Mouse (Mus musculus) small intestine, adult 2 months (tissue): ENCODE results near the gene H2afy2.

Source experiments
- CTCF ChIP-seq: fragments of 200-500 bp; IDR thresholded peaks from 2 replicates; pipeline ENCODE4 v1.5.1; 2012; ENCODE audit warnings: low read depth, mild to moderate bottlenecking, control low read depth, inconsistent platforms, low read length, moderate library complexity, mixed read lengths; ENCODE audit not compliant: insufficient replicate concordance, insufficient read length; ENCODE audit errors: extremely low read depth
- POLR2A ChIP-seq: fragments of 200-500 bp; IDR thresholded peaks from 2 replicates; pipeline ENCODE4 v1.6.1; 2012; ENCODE audit warnings: low read depth, mild to moderate bottlenecking, control low read depth, inconsistent platforms, low read length, moderate library complexity

DNA sequence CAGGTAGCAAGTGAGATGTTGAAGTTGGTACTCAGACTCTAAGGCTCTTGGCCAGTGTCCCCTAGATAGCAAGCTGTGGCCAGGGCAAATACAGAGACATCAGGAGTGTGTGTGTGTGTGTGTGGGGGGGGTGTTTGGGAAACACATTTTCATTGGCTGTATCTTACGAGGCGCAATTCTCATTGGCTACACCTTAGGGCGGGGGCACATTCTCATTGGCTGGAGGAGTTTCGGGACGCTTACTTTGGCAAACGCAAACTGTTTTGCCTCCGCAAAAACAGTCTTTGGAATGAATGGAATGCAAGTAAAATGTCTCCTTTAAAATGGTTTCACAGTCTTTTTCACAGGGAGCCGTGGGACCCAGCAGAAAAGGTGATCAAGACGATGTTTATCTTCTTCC lies 46.9 kb upstream of the H2afy2 start:
- TF ChIP-seq CTCF (no peak), POLR2A (no peak)
